Mouse (Mus musculus): Measurements from ENCODE around the gene Fgf11.

Gene Fgf11

DNA sequence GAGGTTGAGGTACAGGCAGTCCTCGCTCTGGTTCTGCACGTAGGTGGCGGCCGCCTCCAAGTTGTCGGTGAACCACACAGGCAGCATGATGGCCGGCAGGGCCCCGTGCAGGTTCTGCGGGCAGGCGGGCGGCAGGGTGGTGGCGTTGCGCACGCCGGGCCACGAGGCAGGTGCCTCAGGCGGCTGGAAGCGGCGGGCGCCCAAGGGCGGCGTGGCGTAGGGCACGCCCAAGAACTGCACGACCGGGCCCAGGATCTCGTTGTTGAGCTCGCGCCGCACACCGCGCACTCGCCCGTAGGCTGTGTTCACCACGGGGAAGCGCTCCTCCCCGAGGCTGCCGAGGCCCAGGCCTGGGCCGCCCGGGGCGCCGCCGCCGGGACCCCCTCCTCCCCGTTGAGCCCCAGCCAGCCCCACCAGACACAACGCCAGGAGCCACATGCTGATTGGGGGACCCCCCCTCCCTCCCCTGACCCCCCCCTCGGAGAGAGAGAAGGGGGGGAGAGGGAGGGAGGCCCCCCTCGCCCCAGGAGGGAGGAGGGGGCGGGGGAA lies 32.4 kb upstream of the Fgf11 start:
- TF ChIP-seq GATA4 (IDR thresholded peaks at IDR 0.05; ENCODE audit: insufficient replicate concordance, low read length), result no peak

DNA sequence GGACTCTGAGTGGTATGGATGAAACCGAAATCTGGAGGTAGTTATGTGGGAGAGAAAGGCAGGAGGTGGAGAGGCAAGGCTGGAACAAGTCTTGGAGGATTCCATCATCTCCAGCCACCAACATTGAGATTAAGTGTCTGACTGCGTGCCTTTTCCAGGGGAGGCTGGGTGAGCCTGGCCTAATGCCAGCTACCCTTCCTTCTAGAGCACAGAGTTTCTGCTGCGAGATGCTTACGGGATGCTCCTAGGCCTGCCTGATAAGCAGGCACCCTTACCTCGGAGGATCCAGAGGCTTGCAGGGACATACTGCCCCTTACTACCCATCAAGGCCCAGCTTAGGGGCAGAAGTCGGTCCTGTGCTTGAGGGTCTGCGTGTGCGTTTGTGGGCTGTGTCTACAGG lies 31.9 kb upstream of the Fgf11 start:
- no peak for TF ChIP-seq GATA4 (IDR thresholded peaks at IDR 0.05; ENCODE audit: insufficient replicate concordance, low read length)

DNA sequence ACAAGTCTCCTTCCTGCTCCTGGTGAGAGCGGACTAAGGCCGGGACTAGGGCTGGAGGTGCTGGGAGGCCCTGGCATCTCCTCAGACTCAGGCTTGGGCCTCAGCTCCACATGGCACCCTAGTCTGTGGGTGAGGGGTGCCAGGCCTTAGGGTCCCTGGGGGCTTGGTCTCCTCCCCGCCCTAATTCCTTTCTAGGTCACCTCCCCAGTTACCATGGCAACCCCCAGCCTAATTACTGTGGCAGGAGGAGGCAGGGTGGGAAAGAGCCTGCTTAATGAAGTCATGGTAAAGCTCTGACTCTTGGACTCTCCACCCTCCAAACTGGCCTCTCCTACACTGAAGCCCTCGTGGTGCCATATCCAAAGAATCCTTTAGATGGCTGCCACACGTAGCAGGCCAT lies 27.2 kb upstream of the Fgf11 start:
- no peak for TF ChIP-seq GATA4 (IDR thresholded peaks at IDR 0.05; ENCODE audit: insufficient replicate concordance, low read length)

DNA sequence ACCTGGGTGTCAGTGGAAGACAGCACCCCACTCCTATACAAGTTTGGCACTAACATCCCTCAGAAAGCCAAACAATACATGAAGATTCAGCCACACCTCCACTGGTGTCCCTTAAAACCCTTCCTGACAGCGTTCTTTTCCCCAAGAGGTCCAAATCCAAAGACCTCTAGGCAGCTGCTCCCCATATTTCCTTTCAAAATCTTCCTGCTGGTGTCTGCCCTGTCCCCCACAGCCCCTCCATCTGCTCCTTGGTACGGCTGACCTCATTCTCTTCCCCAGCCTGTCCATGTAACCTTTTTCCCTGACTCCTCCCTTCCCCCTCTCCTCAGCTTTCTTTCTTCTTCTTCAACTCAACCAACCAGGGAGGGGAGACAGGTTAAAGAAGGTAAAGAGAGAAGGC lies 21.8 kb upstream of the Fgf11 start:
- no peak for TF ChIP-seq GATA4 (IDR thresholded peaks at IDR 0.05; ENCODE audit: insufficient replicate concordance, low read length)

- no peak for TF ChIP-seq GATA4 (IDR thresholded peaks at IDR 0.05; ENCODE audit: insufficient replicate concordance, low read length)
Measured at GRCm38 (mm10) chr11:69822080-69822479, 20.4 kb upstream of the Fgf11 start, which contains the start of gene Spem1. Gene Spem1, minus strand, starts transcription at chr11:69822180.

- TF ChIP-seq GATA4 (IDR thresholded peaks at IDR 0.05; ENCODE audit: insufficient replicate concordance, low read length), result no peak
Measured at GRCm38 (mm10) chr11:69818871-69819270, 17.2 kb upstream of the Fgf11 start.

- TF ChIP-seq GATA4 (IDR thresholded peaks at IDR 0.05; ENCODE audit: insufficient replicate concordance, low read length), result no peak
Measured at GRCm38 (mm10) chr11:69818365-69818764, 16.7 kb upstream of the Fgf11 start, which contains the start of gene Spem2. Gene Spem2, minus strand, starts transcription at chr11:69818465.

DNA sequence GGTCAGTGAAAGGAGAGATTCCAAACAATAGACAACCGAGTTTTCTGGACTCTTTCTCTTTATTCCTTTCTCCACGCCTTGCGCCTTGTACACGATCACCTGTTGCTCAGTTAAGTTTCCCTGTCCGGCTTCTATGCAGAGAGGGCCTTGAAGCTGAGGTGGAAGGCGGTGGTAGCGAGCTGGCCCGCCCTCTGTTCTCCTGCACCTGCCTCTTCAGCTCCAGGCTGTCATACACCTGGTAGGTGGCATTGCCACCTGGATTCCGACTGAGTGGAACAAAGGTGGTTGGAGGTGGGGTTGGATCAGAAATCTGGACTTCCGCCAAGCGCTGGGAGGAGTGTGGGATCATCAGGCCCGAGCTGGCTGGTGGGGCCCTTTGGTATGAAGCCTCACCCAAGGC lies 14.9 kb upstream of the Fgf11 start:
- TF ChIP-seq GATA4 (IDR thresholded peaks at IDR 0.05; ENCODE audit: insufficient replicate concordance, low read length), result no peak

DNA sequence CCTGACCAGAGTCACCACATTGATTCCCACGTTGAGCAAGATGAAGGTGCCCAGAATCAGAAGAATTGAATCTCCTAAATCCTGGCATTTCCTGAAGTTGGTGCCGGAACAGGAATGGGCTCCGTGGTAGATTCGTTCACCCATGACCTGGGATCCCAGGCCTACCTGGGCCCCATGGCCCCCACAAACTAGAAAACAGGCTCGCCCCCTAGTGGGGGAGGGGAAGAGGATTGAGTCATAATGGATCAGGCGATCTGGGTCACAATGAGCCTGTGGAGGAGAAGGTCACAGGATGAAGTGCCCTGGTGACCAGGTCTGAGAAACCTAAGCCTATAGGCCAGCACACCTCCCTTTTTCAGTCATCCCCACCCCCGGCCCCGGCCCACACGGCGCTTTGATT lies 13.5 kb upstream of the Fgf11 start, which contains the start of gene Gm39566:
Gene Gm39566, minus strand, starts transcription at position 144 of the 400 bp plus-strand sequence.
- TF ChIP-seq GATA4 (IDR thresholded peaks at IDR 0.05; ENCODE audit: insufficient replicate concordance, low read length), result no peak

DNA sequence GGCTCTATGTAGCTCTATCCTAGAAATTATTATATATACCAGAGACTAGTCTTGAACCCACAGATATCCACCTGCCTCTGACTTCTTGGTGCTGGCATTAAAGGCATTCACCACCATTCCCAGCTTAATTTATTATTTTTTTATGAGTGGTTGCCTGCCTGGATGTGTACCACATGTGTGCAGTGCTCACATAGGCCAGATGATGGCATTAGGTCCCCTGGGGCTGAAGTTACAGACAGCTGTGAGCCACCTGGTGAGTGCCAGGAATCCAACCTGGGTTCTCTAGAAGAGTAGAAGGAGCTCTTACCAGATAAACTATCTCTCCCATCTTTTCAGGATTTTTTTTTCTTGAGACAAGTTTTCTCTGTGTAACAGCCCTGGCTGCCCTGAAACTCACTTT lies 8.6 kb upstream of the Fgf11 start:
- TF ChIP-seq GATA4 (IDR thresholded peaks at IDR 0.05; ENCODE audit: insufficient replicate concordance, low read length), result no peak

- no peak for TF ChIP-seq GATA4 (IDR thresholded peaks at IDR 0.05; ENCODE audit: insufficient replicate concordance, low read length)
Measured at GRCm38 (mm10) chr11:69807641-69808040, 6.0 kb upstream of the Fgf11 start.

DNA sequence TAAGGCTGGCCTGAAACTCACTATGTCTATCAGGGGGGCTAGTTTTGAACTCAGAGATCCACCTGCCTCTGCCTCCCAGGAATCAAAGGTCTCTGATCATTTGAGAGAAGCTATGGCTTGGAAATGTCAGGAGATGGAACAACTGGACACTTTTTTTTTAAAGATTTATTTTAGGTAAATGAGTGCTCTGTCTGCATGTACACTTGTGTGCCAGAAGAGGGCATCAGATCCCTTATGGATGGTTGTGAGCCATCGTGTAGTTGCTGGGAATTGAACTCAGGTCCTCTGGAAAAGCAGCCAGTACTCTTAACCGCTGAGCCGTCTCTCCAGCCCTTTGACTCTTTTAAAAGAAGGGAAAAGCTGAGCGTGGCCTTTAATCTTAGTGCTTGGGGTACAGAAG lies 4.7 kb upstream of the Fgf11 start:
- no peak for TF ChIP-seq GATA4 (IDR thresholded peaks at IDR 0.05; ENCODE audit: insufficient replicate concordance, low read length)

DNA sequence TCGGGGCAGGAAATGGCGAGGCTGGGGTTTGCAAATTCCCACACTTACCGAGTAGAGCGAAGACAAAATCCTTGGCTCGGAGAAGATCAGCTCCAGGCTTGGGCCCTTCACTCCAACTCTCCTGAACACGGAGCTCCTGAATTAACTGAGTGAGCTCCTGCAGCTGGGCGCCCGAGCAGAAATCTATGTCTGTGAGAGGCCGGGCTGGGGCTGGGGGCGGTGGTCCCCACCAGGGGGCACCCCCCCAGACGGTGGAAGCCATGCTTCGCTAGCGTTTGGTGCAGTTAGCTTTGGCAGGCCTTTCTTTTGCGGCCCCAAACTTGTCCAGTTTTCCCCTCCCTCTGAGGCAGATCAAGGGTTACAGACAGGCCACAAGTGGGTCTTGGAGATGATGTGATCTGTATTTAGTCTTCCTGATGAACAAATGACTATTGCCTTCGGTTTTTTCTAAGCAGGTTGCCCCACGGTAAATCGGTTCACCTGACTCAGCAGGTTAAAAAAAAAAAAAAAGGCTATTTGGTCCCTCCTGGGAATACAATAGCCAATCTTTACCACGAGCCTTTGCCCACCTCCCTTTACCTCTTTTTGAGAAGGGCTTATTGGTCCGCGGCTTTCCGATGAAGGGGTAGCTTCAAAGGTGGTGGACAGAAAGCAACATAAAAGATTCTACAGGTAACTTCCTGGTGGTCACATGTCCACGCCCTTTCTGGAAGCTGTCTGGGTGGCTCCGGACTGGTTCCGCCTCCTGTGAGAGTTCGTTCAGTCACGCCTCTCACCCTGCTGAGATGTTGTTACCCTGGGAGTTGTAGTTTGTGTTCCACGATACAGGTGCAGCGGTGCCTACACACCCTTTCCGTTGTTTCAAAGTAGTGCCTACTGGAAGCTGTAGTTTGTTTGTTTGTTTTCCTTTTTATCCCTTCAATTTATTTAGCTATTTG lies 3.6 kb upstream of the Fgf11 start, which contains the start of gene Tmem102:
Gene Tmem102, minus strand, starts transcription at position 653 of the 938 bp plus-strand sequence.
- TF ChIP-seq GATA4 (IDR thresholded peaks at IDR 0.05; ENCODE audit: insufficient replicate concordance, low read length), result no peak

DNA sequence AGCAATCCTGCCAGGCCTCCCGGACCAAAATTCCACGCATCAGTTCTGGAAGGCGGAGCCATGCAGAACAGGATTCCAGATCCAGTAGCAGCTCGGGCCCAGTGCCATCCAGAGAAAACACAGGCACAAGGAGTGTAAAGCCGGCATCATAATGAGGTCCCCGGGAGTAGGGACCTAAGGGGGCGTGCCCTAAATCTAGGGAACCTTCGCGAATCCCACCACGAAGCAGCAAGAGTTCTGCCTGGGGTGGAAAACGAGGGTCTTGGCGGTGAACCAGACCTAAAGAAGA lies 2.9 kb upstream of the Fgf11 start:
- TF ChIP-seq GATA4 (IDR thresholded peaks at IDR 0.05; ENCODE audit: insufficient replicate concordance, low read length), result no peak

DNA sequence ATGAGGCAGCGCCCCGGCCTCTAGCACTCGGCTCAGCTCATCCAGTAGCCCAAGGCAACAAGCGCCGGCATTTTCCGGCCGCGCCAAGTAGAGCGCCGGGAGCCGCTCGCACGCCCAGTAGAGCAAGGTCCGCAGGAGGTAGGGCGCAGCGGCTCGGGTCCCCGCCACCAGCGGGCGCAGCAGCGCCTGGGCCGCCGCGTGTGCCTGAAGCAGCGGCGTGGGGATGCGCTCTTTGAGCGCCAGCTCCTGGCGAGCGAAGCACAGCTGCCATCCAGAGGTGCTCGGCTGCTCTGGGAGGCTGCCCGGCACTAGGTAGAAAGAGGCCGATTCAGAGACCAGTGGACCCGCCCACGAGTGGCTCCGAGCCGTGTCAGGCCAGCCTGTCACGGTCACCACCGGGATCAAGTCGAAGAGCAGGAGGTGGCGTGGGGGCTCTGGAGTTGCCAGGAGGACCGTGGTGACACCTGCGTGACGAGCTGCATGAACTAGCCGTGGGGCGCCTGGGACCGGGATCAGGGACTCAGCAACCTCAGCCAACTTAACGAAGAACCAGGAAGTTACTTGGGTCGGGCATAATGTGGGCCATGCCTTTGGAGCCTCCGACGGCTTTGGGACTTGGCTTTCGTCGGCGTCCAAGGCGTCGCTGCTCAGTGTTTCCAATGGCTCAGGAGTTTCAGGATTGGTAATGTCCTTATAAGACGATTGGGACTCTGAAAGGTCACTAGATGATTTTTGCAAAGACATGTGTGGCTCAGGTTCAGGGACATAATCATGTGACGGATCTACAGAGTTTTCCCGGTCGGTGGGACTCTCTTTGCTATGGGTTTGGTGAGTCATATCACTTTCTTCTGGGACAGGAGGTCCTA lies 2.4 kb upstream of the Fgf11 start:
- TF ChIP-seq GATA4 (IDR thresholded peaks at IDR 0.05; ENCODE audit: insufficient replicate concordance, low read length), result peak; percentile 12; the same call in 1 of the 2 replicates

Measured in liver, adult (tissue).